Mouse (Mus musculus): Measurements from ENCODE around the gene Rag2.

Gene Rag2

DNA sequence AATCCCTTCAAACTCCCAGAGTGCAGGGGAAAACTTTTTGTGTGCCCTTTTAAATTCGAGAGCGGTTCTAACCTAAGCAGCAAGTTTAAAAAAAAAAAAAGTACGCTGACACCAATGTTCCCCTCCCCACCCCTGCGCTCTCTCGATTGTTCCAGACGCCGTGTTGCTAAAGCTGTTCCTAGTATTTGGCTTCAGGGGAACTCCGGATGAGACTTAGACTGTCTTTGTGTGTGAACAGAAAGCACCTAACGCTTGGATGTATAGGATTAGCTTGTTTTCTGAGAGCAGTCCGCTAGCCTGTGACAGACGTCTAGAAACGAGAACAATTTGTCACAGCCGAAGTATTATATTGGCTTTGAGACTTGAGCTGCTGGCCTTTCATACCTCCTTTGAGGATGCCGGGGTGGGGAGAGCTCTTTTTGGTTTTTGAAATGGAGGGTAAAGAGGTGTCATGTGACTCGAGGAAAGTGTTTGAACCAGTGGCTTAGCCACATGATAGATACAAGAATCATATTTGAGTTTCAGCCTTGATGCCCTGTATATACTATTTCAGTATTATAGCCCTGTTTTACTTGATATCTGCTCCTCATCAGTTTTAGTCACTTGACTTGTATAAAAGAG is 54.8 kb downstream of the Rag2 start:
- peak; percentile 16 for DNase-seq (ENCODE audit: extremely low read depth, low read depth, low spot score)
